Comparison of ENCODE assay signal across 7 mouse cellular contexts in the genomic region with DNA sequence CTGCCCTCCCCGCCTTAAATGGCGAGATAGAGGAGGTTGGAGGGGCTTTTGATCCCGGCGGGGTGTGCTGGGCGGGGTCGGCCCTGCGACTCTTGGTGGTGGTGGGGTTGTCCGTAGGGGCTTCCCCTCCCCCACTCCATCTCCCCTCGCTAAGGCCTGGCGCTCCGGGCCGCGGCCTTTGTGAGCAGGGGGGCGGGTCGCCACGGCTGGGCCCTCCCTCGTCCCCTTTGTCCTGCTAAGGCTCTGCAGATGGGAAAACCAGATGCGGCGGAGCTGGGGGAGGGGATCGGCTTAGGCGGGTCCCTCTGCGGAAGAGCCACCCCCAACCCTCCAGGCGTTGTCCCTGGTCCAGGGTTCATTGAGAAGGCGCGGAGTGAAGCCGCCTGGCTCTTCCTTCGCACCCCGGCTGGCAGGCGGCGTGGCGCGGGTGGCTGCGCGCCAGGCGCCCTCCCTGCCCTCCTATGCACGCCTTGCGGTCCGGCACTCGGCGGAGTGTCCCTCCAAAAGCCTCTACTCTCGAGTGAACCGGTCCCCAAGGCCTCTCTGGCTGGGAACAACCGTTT. TPM values are rescaled to one million over a fixed set of nuclear protein-coding genes. Genes with fewer than 3 reads are reported as not detected.
A peak's percentile ranks its signal among the peaks of the same experiment; 100 is the strongest.
DNase-seq lines count a peak whose midpoint lies in the region; ATAC-seq and TF ChIP-seq lines count a peak whose summit lies in the region.

No protein-coding gene starts in this region.

- DNase-seq in adipocyte (ENCODE audit: low spot score) = peak; percentile 93
- peak; percentile 74 for DNase-seq in gastrocnemius, adult 18-20 months (ENCODE audit: low spot score)
- DNase-seq in hindbrain, embryonic 14.5 days (ENCODE audit: low spot score) = peak; percentile 71
- peak; percentile 96 for DNase-seq in limb, embryonic 11.5 days (ENCODE audit: low spot score)
- peak; percentile 88 for DNase-seq in midbrain, embryonic 14.5 days
- peak; percentile 71 for DNase-seq in urinary bladder, postnatal 14 days (ENCODE audit: low spot score)

- TF ChIP-seq POLR2A in ES-Bruce4 (IDR thresholded peaks at IDR 0.05; ENCODE audit: insufficient read depth, low read length) = no peak

- WGBS in hindbrain, embryonic 14.5 days = under 1% methylated on average over 41 of the region's 43 CpGs
- WGBS in limb, embryonic 11.5 days = 0% methylated on average over 32 of the region's 43 CpGs
- under 1% methylated on average over 42 of the region's 43 CpGs for WGBS in midbrain, embryonic 14.5 days

- peak; percentile 59 for ATAC-seq in hindbrain, embryonic 14.5 days (ENCODE audit: low FRiP score)
- ATAC-seq in limb, embryonic 11.5 days (ENCODE audit: insufficient number of reproducible peaks, low FRiP score, low TSS enrichment, low read depth) = peak; percentile 74
- ATAC-seq in midbrain, embryonic 14.5 days (ENCODE audit: low FRiP score, low TSS enrichment) = peak; percentile 75

- H3K4me2 ChIP-seq in hindbrain, embryonic 14.5 days (replicated peaks) = peak overlapping the region; percentile 75
- H3K4me2 ChIP-seq in limb, embryonic 11.5 days (ENCODE audit: low read depth, severe bottlenecking) = peak overlapping the region; percentile 96
- H3K4me2 ChIP-seq in midbrain, embryonic 14.5 days (ENCODE audit: low read length) = peak overlapping the region; percentile 93

- H3K36me3 ChIP-seq in ES-Bruce4 (ENCODE audit: control insufficient read depth, insufficient read depth, low read length, poor library complexity, severe bottlenecking) = no peaks in the 10 kb centered on the region
- H3K36me3 ChIP-seq in hindbrain, embryonic 14.5 days (replicated peaks; ENCODE audit: control insufficient read depth, insufficient read depth) = peaks cover 10% of the 10 kb centered on the region; the same call in 1 of the 2 replicates
- H3K36me3 ChIP-seq in limb, embryonic 11.5 days (ENCODE audit: control insufficient read depth, insufficient read depth, low read length) = peaks cover 4% of the 10 kb centered on the region
- peaks cover 12% of the 10 kb centered on the region for H3K36me3 ChIP-seq in midbrain, embryonic 14.5 days (ENCODE audit: control insufficient read depth, insufficient read depth, low read length)

- no peak for TF ChIP-seq CTCF in ES-Bruce4 (IDR thresholded peaks at IDR 0.05; ENCODE audit: low read depth, low read length)

- peak; percentile 93 for TF ChIP-seq EP300 in ES-Bruce4 (IDR thresholded peaks at IDR 0.05; ENCODE audit: insufficient read depth, low read depth, low read length)

- peaks cover 10% of the 10 kb centered on the region for H3K4me1 ChIP-seq in ES-Bruce4 (ENCODE audit: control insufficient read depth, insufficient read depth, low read length)
- H3K4me1 ChIP-seq in hindbrain, embryonic 14.5 days (replicated peaks; ENCODE audit: control insufficient read depth, insufficient read depth, low read length) = peaks cover 32% of the 10 kb centered on the region
- peaks cover 19% of the 10 kb centered on the region for H3K4me1 ChIP-seq in limb, embryonic 11.5 days (ENCODE audit: control insufficient read depth, insufficient read depth, low read length)
- peaks cover 39% of the 10 kb centered on the region for H3K4me1 ChIP-seq in midbrain, embryonic 14.5 days (ENCODE audit: control insufficient read depth, insufficient read depth, low read length)

- peak overlapping the region; percentile 74 for H3K9ac ChIP-seq in ES-Bruce4 (ENCODE audit: low read depth, poor library complexity, severe bottlenecking)
- peak overlapping the region; percentile 89 for H3K9ac ChIP-seq in hindbrain, embryonic 14.5 days
- H3K9ac ChIP-seq in limb, embryonic 11.5 days (ENCODE audit: low read length) = peak overlapping the region; percentile 100
- peak overlapping the region; percentile 100 for H3K9ac ChIP-seq in midbrain, embryonic 14.5 days (replicated peaks; ENCODE audit: low read length)

- no peaks in the 10 kb centered on the region for H3K9me3 ChIP-seq in ES-Bruce4 (replicated peaks; ENCODE audit: control insufficient read depth, insufficient read depth, low read length, poor library complexity, severe bottlenecking)
- H3K9me3 ChIP-seq in hindbrain, embryonic 14.5 days (ENCODE audit: control insufficient read depth, low read length) = no peaks in the 10 kb centered on the region
- no peaks in the 10 kb centered on the region for H3K9me3 ChIP-seq in limb, embryonic 11.5 days (ENCODE audit: control insufficient read depth, low read length)
- no peaks in the 10 kb centered on the region for H3K9me3 ChIP-seq in midbrain, embryonic 14.5 days (ENCODE audit: control insufficient read depth, low read length)

- peak overlapping the region; percentile 86 for H3K4me3 ChIP-seq in ES-Bruce4 (ENCODE audit: low read depth, low read length)
- peak overlapping the region; percentile 59 for H3K4me3 ChIP-seq in hindbrain, embryonic 14.5 days (replicated peaks; ENCODE audit: low read length)
- peak overlapping the region; percentile 100 for H3K4me3 ChIP-seq in limb, embryonic 11.5 days (ENCODE audit: low read depth, low read length)
- peak overlapping the region; percentile 99 for H3K4me3 ChIP-seq in midbrain, embryonic 14.5 days (replicated peaks; ENCODE audit: low read depth, low read length)

- H3K27me3 ChIP-seq in ES-Bruce4 (ENCODE audit: control insufficient read depth, insufficient read depth, low read length, poor library complexity, severe bottlenecking) = no peaks in the 10 kb centered on the region
- no peaks in the 10 kb centered on the region for H3K27me3 ChIP-seq in hindbrain, embryonic 14.5 days (ENCODE audit: control insufficient read depth, insufficient read depth, low read length)
- H3K27me3 ChIP-seq in limb, embryonic 11.5 days (ENCODE audit: control insufficient read depth, insufficient read depth, low read length) = no peaks in the 10 kb centered on the region
- no peaks in the 10 kb centered on the region; the same call in 1 of the 2 replicates for H3K27me3 ChIP-seq in midbrain, embryonic 14.5 days (ENCODE audit: control insufficient read depth, insufficient read depth, low read length)

- H3K27ac ChIP-seq in ES-Bruce4 (ENCODE audit: insufficient read depth, low read length) = peak overlapping the region; percentile 58
- peak overlapping the region; percentile 90 for H3K27ac ChIP-seq in hindbrain, embryonic 14.5 days
- H3K27ac ChIP-seq in limb, embryonic 11.5 days (replicated peaks; ENCODE audit: low read depth, low read length) = peak overlapping the region; percentile 97
- peak overlapping the region; percentile 98 for H3K27ac ChIP-seq in midbrain, embryonic 14.5 days (replicated peaks; ENCODE audit: low read depth, low read length)

RNA-seq across cellular contexts. Expression of gene Fscn1, which starts 1.8 kb away (rescaled TPM):
- 139 and 155 TPM in 2 replicates for polyA plus RNA-seq in ES-Bruce4 (2011; ENCODE audit: insufficient read depth, insufficient read length, low read depth, missing spikeins)
- total RNA-seq in gastrocnemius, adult 18-20 months (2021) = 1 to 10 TPM; 3.7 to 8.5 TPM
- 459 and 508 TPM in 2 replicates for polyA plus RNA-seq in hindbrain, embryonic 14.5 days (2014; fragmentation: Nextera tagmentation; extraction: Ambion mirVana)
- polyA plus RNA-seq in limb, embryonic 11.5 days (2014; fragmentation: Nextera tagmentation; extraction: Ambion mirVana) = 678 and 708 TPM in 2 replicates
- polyA plus RNA-seq in midbrain, embryonic 14.5 days (2014; fragmentation: Nextera tagmentation; extraction: Ambion mirVana) = 521 and 580 TPM in 2 replicates

RNA-seq across cellular contexts. Expression of gene Actb, which starts 55.4 kb away (rescaled TPM):
- 3,823 and 4,237 TPM in 2 replicates for polyA plus RNA-seq in ES-Bruce4 (2011; ENCODE audit: insufficient read depth, insufficient read length, low read depth, missing spikeins)
- 100 to 1,000 TPM; 452 to 583 TPM for total RNA-seq in gastrocnemius, adult 18-20 months (2021)
- polyA plus RNA-seq in hindbrain, embryonic 14.5 days (2014; fragmentation: Nextera tagmentation; extraction: Ambion mirVana) = 13,534 and 14,549 TPM in 2 replicates
- 16,455 and 16,911 TPM in 2 replicates for polyA plus RNA-seq in limb, embryonic 11.5 days (2014; fragmentation: Nextera tagmentation; extraction: Ambion mirVana)
- polyA plus RNA-seq in midbrain, embryonic 14.5 days (2014; fragmentation: Nextera tagmentation; extraction: Ambion mirVana) = 16,375 and 16,992 TPM in 2 replicates

Comparison
In these comparisons a context has a peak if more than half of its experiments do, and no peak if none do; other contexts are left out.
1. Peak in every context shown above with its lines: DNase-seq, ATAC-seq, H3K4me3 ChIP-seq and H3K27ac ChIP-seq.